Mouse (Mus musculus): ENCODE measurements at regions not wholly inside any gene's neighbourhood (a gene's known extent, or its start where the extent isn't known, plus 50 kb on each side); places are given as distances from the start of the nearest gene placed in this dataset.

GRCm38 (mm10) chr1:73244016-73244415 lies 228.3 kb upstream of the Tnp1 start:
- TF ChIP-seq CTCF (IDR thresholded peaks at IDR 0.05; ENCODE audit: control insufficient read depth, insufficient read depth, insufficient read length) = no peak
- no peak for TF ChIP-seq MYOD1 (IDR thresholded peaks at IDR 0.05; ENCODE audit: control insufficient read depth, insufficient read length, low read depth)
- TF ChIP-seq FOSL1 (IDR thresholded peaks at IDR 0.05; ENCODE audit: insufficient read depth, low read length, poor library complexity, severe bottlenecking) = no peak
- TF ChIP-seq MYOG (IDR thresholded peaks at IDR 0.05; ENCODE audit: control insufficient read depth, extremely low read depth, insufficient read length) = no peak
- no peak for TF ChIP-seq MAX (IDR thresholded peaks at IDR 0.05)
- no peak for TF ChIP-seq CEBPB (IDR thresholded peaks at IDR 0.05; ENCODE audit: low read depth)

Data from C2C12 (cell line).